Mouse (Mus musculus): ENCODE data around the gene Srd5a1. TPM values are rescaled to one million over a fixed set of nuclear protein-coding genes. Genes with fewer than 3 reads are reported as not detected.

Gene Srd5a1
- 27.2 and 31.7 TPM in 2 replicates for polyA plus RNA-seq (2014; fragmentation: Nextera tagmentation; extraction: Ambion mirVana)

- no peaks in the 10 kb centered on the region for H3K9me3 ChIP-seq (replicated peaks; ENCODE audit: control insufficient read depth, low read length)
- 0% methylated on average over 69 of the region's 69 CpGs for WGBS
- DNase-seq (ENCODE audit: low spot score) (peak; percentile 99), ATAC-seq (peak; percentile 99)
- H3K9ac ChIP-seq (ENCODE audit: low read length), result peak within 1 kb of the TSS; percentile 77
- H3K4me1 ChIP-seq (ENCODE audit: control insufficient read depth, insufficient read depth, low read length), result peaks cover 5% of the 10 kb centered on the region
- H3K4me2 ChIP-seq (ENCODE audit: low read length), result peak within 1 kb of the TSS; percentile 97
- peaks cover 27% of the 10 kb centered on the region for H3K36me3 ChIP-seq (ENCODE audit: control insufficient read depth, insufficient read depth, low read length)
- peak within 1 kb of the TSS; percentile 96 for H3K4me3 ChIP-seq (ENCODE audit: low read depth, low read length)
- H3K27me3 ChIP-seq (replicated peaks; ENCODE audit: control insufficient read depth, insufficient read depth, low read length), result no peaks in the 10 kb centered on the region
- peak within 1 kb of the TSS; percentile 54; the same call in 1 of the 2 replicates for H3K27ac ChIP-seq (ENCODE audit: low read depth, low read length)
These were observed at the start of gene Srd5a1 for GRCm38 (mm10) chr13:69611398-69612174. TSS of gene Srd5a1 (minus strand) at chr13:69611442.

- Histone ChIP-seq H3K27me3 (replicated peaks; ENCODE audit: control insufficient read depth, insufficient read depth, low read length) (no peaks in the 10 kb centered on the region), H3K9ac (ENCODE audit: low read length) (no peak overlapping the region), H3K4me2 (ENCODE audit: low read length) (no peak overlapping the region), H3K4me3 (ENCODE audit: low read depth, low read length) (no peak overlapping the region), H3K27ac (ENCODE audit: low read depth, low read length) (no peak overlapping the region), H3K36me3 (ENCODE audit: control insufficient read depth, insufficient read depth, low read length) (no peaks in the 10 kb centered on the region), H3K9me3 (replicated peaks; ENCODE audit: control insufficient read depth, low read length) (no peaks in the 10 kb centered on the region), H3K4me1 (ENCODE audit: control insufficient read depth, insufficient read depth, low read length) (no peaks in the 10 kb centered on the region)
- DNase-seq (ENCODE audit: low spot score) (no peak), ATAC-seq (no peak)
- 78% methylated on average over 3 of the region's 3 CpGs for WGBS
These were observed 43.3 kb upstream of the Srd5a1 start for GRCm38 (mm10) chr13:69654508-69654907.

- Histone ChIP-seq H3K27me3 (replicated peaks; ENCODE audit: control insufficient read depth, insufficient read depth, low read length) (no peaks in the 10 kb centered on the region), H3K36me3 (ENCODE audit: control insufficient read depth, insufficient read depth, low read length) (no peaks in the 10 kb centered on the region), H3K9me3 (replicated peaks; ENCODE audit: control insufficient read depth, low read length) (no peaks in the 10 kb centered on the region), H3K4me1 (ENCODE audit: control insufficient read depth, insufficient read depth, low read length) (no peaks in the 10 kb centered on the region), H3K4me3 (ENCODE audit: low read depth, low read length) (no peak overlapping the region), H3K27ac (ENCODE audit: low read depth, low read length) (no peak overlapping the region), H3K9ac (ENCODE audit: low read length) (no peak overlapping the region), H3K4me2 (ENCODE audit: low read length) (no peak overlapping the region)
- DNase-seq (ENCODE audit: low spot score), result no peak
- 82% methylated on average over 9 of the region's 9 CpGs for WGBS
- no peak for ATAC-seq
These were observed 35.2 kb upstream of the Srd5a1 start for GRCm38 (mm10) chr13:69646481-69646880.

GRCm38 (mm10) chr13:69645694-69646423, 34.6 kb upstream of the Srd5a1 start:
- Histone ChIP-seq H3K4me1 (ENCODE audit: control insufficient read depth, insufficient read depth, low read length) (no peaks in the 10 kb centered on the region), H3K27me3 (replicated peaks; ENCODE audit: control insufficient read depth, insufficient read depth, low read length) (no peaks in the 10 kb centered on the region), H3K36me3 (ENCODE audit: control insufficient read depth, insufficient read depth, low read length) (peaks cover under 1% of the 10 kb centered on the region; the same call in 1 of the 2 replicates), H3K27ac (ENCODE audit: low read depth, low read length) (no peak overlapping the region), H3K9ac (ENCODE audit: low read length) (no peak overlapping the region), H3K4me3 (ENCODE audit: low read depth, low read length) (no peak overlapping the region), H3K4me2 (ENCODE audit: low read length) (no peak overlapping the region), H3K9me3 (replicated peaks; ENCODE audit: control insufficient read depth, low read length) (no peaks in the 10 kb centered on the region)
- ATAC-seq (no peak), DNase-seq (ENCODE audit: low spot score) (no peak)
- 75% methylated on average over 13 of the region's 13 CpGs for WGBS

GRCm38 (mm10) chr13:69644427-69645166, 33.4 kb upstream of the Srd5a1 start:
- Histone ChIP-seq H3K4me1 (ENCODE audit: control insufficient read depth, insufficient read depth, low read length) (no peaks in the 10 kb centered on the region), H3K27me3 (replicated peaks; ENCODE audit: control insufficient read depth, insufficient read depth, low read length) (no peaks in the 10 kb centered on the region), H3K9ac (ENCODE audit: low read length) (no peak overlapping the region), H3K36me3 (ENCODE audit: control insufficient read depth, insufficient read depth, low read length) (peaks cover 12% of the 10 kb centered on the region; the same call in 1 of the 2 replicates), H3K4me3 (ENCODE audit: low read depth, low read length) (no peak overlapping the region), H3K4me2 (ENCODE audit: low read length) (no peak overlapping the region), H3K27ac (ENCODE audit: low read depth, low read length) (no peak overlapping the region), H3K9me3 (replicated peaks; ENCODE audit: control insufficient read depth, low read length) (no peaks in the 10 kb centered on the region)
- no peak for DNase-seq (ENCODE audit: low spot score)
- ATAC-seq, result no peak
- 85% methylated on average over 13 of the region's 13 CpGs for WGBS

GRCm38 (mm10) chr13:69643937-69644336, 32.7 kb upstream of the Srd5a1 start:
- Histone ChIP-seq H3K4me1 (ENCODE audit: control insufficient read depth, insufficient read depth, low read length) (no peaks in the 10 kb centered on the region), H3K9me3 (replicated peaks; ENCODE audit: control insufficient read depth, low read length) (no peaks in the 10 kb centered on the region), H3K4me3 (ENCODE audit: low read depth, low read length) (no peak overlapping the region), H3K4me2 (ENCODE audit: low read length) (no peak overlapping the region), H3K36me3 (ENCODE audit: control insufficient read depth, insufficient read depth, low read length) (peaks cover 18% of the 10 kb centered on the region; the same call in 1 of the 2 replicates), H3K9ac (ENCODE audit: low read length) (no peak overlapping the region), H3K27ac (ENCODE audit: low read depth, low read length) (no peak overlapping the region), H3K27me3 (replicated peaks; ENCODE audit: control insufficient read depth, insufficient read depth, low read length) (no peaks in the 10 kb centered on the region)
- 97% methylated on average over 2 of the region's 2 CpGs for WGBS
- DNase-seq (ENCODE audit: low spot score) (no peak), ATAC-seq (no peak)

GRCm38 (mm10) chr13:69642656-69643216, 31.5 kb upstream of the Srd5a1 start:
- H3K9ac ChIP-seq (ENCODE audit: low read length), result no peak overlapping the region
- peaks cover 26% of the 10 kb centered on the region for H3K36me3 ChIP-seq (ENCODE audit: control insufficient read depth, insufficient read depth, low read length)
- no peak overlapping the region for H3K27ac ChIP-seq (ENCODE audit: low read depth, low read length)
- no peaks in the 10 kb centered on the region for H3K27me3 ChIP-seq (replicated peaks; ENCODE audit: control insufficient read depth, insufficient read depth, low read length)
- ATAC-seq, result no peak
- H3K9me3 ChIP-seq (replicated peaks; ENCODE audit: control insufficient read depth, low read length), result no peaks in the 10 kb centered on the region
- H3K4me1 ChIP-seq (ENCODE audit: control insufficient read depth, insufficient read depth, low read length), result no peaks in the 10 kb centered on the region
- DNase-seq (ENCODE audit: low spot score), result no peak
- no peak overlapping the region for H3K4me2 ChIP-seq (ENCODE audit: low read length)
- 85% methylated on average over 5 of the region's 5 CpGs for WGBS
- no peak overlapping the region for H3K4me3 ChIP-seq (ENCODE audit: low read depth, low read length)

- Histone ChIP-seq H3K36me3 (ENCODE audit: control insufficient read depth, insufficient read depth, low read length) (peaks cover 39% of the 10 kb centered on the region), H3K27ac (ENCODE audit: low read depth, low read length) (no peak overlapping the region), H3K4me2 (ENCODE audit: low read length) (no peak overlapping the region), H3K4me1 (ENCODE audit: control insufficient read depth, insufficient read depth, low read length) (no peaks in the 10 kb centered on the region), H3K9ac (ENCODE audit: low read length) (no peak overlapping the region), H3K9me3 (replicated peaks; ENCODE audit: control insufficient read depth, low read length) (no peaks in the 10 kb centered on the region), H3K4me3 (ENCODE audit: low read depth, low read length) (no peak overlapping the region), H3K27me3 (replicated peaks; ENCODE audit: control insufficient read depth, insufficient read depth, low read length) (no peaks in the 10 kb centered on the region)
- 75% methylated on average over 3 of the region's 3 CpGs for WGBS
- no peak for ATAC-seq
- DNase-seq (ENCODE audit: low spot score), result no peak
These were observed 29.8 kb upstream of the Srd5a1 start for GRCm38 (mm10) chr13:69641017-69641416.

All from forebrain, embryonic 14.5 days (tissue).